Mouse (Mus musculus): ENCODE data around the gene Lmf1. TPM values are rescaled to one million over a fixed set of nuclear protein-coding genes. Genes with fewer than 3 reads are reported as not detected.

The Lmf1 gene
- polyA plus RNA-seq, 1 experiment from 2014 or later: 18.8 TPM

- DNase-seq (ENCODE audit: low spot score) (peak; percentile 39), ATAC-seq (peak; percentile 48; the same call in 1 of the 2 replicates)
- Histone ChIP-seq H3K27me3 (replicated peaks; ENCODE audit: control insufficient read depth, insufficient read depth, low read length) (no peaks in the 10 kb centered on the region), H3K27ac (ENCODE audit: low read depth, low read length) (0 out of 2 replicates have a peak overlapping the region, but pooled peaks have one; percentile 33), H3K4me3 (ENCODE audit: low read depth, low read length) (no peak overlapping the region), H3K4me2 (ENCODE audit: low read length) (no peak overlapping the region), H3K4me1 (ENCODE audit: control insufficient read depth, insufficient read depth, low read length) (peaks cover 10% of the 10 kb centered on the region), H3K9me3 (replicated peaks; ENCODE audit: control insufficient read depth, low read length) (no peaks in the 10 kb centered on the region), H3K9ac (ENCODE audit: low read length) (no peak overlapping the region), H3K36me3 (ENCODE audit: control insufficient read depth, insufficient read depth, low read length) (no peaks in the 10 kb centered on the region)
- WGBS: 63% methylated on average over 7 of the region's 7 CpGs
These were observed 89.7 kb downstream of the Lmf1 start for GRCm38 (mm10) chr17:25668481-25669055.

- DNase-seq (ENCODE audit: low spot score) (no peak), ATAC-seq (no peak)
- H3K9ac ChIP-seq (ENCODE audit: low read length): no peak overlapping the region
- H3K4me2 ChIP-seq (ENCODE audit: low read length): no peak overlapping the region
- peaks cover 9% of the 10 kb centered on the region for H3K4me1 ChIP-seq (ENCODE audit: control insufficient read depth, insufficient read depth, low read length)
- no peak overlapping the region for H3K4me3 ChIP-seq (ENCODE audit: low read depth, low read length)
- no peaks in the 10 kb centered on the region for H3K36me3 ChIP-seq (ENCODE audit: control insufficient read depth, insufficient read depth, low read length)
- H3K9me3 ChIP-seq (replicated peaks; ENCODE audit: control insufficient read depth, low read length): no peaks in the 10 kb centered on the region
- no peak overlapping the region for H3K27ac ChIP-seq (ENCODE audit: low read depth, low read length)
- H3K27me3 ChIP-seq (replicated peaks; ENCODE audit: control insufficient read depth, insufficient read depth, low read length): no peaks in the 10 kb centered on the region
These were observed 94.1 kb downstream of the Lmf1 start for GRCm38 (mm10) chr17:25672982-25673381.

GRCm38 (mm10) chr17:25677969-25678368 is 99.1 kb downstream of the Lmf1 start:
- Histone ChIP-seq H3K27ac (ENCODE audit: low read depth, low read length) (no peak overlapping the region), H3K9me3 (replicated peaks; ENCODE audit: control insufficient read depth, low read length) (no peaks in the 10 kb centered on the region), H3K27me3 (replicated peaks; ENCODE audit: control insufficient read depth, insufficient read depth, low read length) (no peaks in the 10 kb centered on the region), H3K4me1 (ENCODE audit: control insufficient read depth, insufficient read depth, low read length) (peaks cover 14% of the 10 kb centered on the region), H3K4me2 (ENCODE audit: low read length) (no peak overlapping the region), H3K36me3 (ENCODE audit: control insufficient read depth, insufficient read depth, low read length) (no peaks in the 10 kb centered on the region), H3K9ac (ENCODE audit: low read length) (no peak overlapping the region), H3K4me3 (ENCODE audit: low read depth, low read length) (no peak overlapping the region)
- WGBS: 48% methylated on average over 6 of the region's 6 CpGs
- no peak for ATAC-seq
- no peak for DNase-seq (ENCODE audit: low spot score)

- Histone ChIP-seq H3K9ac (ENCODE audit: low read length) (peak overlapping the region; percentile 13; the same call in 1 of the 2 replicates), H3K36me3 (ENCODE audit: control insufficient read depth, insufficient read depth, low read length) (no peaks in the 10 kb centered on the region), H3K27ac (ENCODE audit: low read depth, low read length) (no peak overlapping the region), H3K9me3 (replicated peaks; ENCODE audit: control insufficient read depth, low read length) (no peaks in the 10 kb centered on the region), H3K4me1 (ENCODE audit: control insufficient read depth, insufficient read depth, low read length) (peaks cover 14% of the 10 kb centered on the region), H3K4me2 (ENCODE audit: low read length) (peak overlapping the region; percentile 12; the same call in 1 of the 2 replicates), H3K27me3 (replicated peaks; ENCODE audit: control insufficient read depth, insufficient read depth, low read length) (no peaks in the 10 kb centered on the region), H3K4me3 (ENCODE audit: low read depth, low read length) (no peak overlapping the region)
- DNase-seq (ENCODE audit: low spot score) (peak; percentile 59), ATAC-seq (peak; percentile 57)
- 2% methylated on average over 5 of the region's 5 CpGs for whole genome bisulfite sequencing
These were observed 100.9 kb downstream of the Lmf1 start for GRCm38 (mm10) chr17:25679818-25680217.

GRCm38 (mm10) chr17:25681636-25682035 is 102.8 kb downstream of the Lmf1 start:
- no peak overlapping the region for H3K4me3 ChIP-seq (ENCODE audit: low read depth, low read length)
- no peak overlapping the region for H3K9ac ChIP-seq (ENCODE audit: low read length)
- no peaks in the 10 kb centered on the region for H3K27me3 ChIP-seq (replicated peaks; ENCODE audit: control insufficient read depth, insufficient read depth, low read length)
- H3K9me3 ChIP-seq (replicated peaks; ENCODE audit: control insufficient read depth, low read length): no peaks in the 10 kb centered on the region
- H3K4me2 ChIP-seq (ENCODE audit: low read length): no peak overlapping the region
- no peak overlapping the region for H3K27ac ChIP-seq (ENCODE audit: low read depth, low read length)
- H3K36me3 ChIP-seq (ENCODE audit: control insufficient read depth, insufficient read depth, low read length): no peaks in the 10 kb centered on the region
- 82% methylated on average over 4 of the region's 4 CpGs for WGBS
- ATAC-seq (no peak), DNase-seq (ENCODE audit: low spot score) (no peak)
- H3K4me1 ChIP-seq (ENCODE audit: control insufficient read depth, insufficient read depth, low read length): peaks cover 14% of the 10 kb centered on the region

GRCm38 (mm10) chr17:25686323-25686722 is 107.4 kb downstream of the Lmf1 start:
- H3K9me3 ChIP-seq (replicated peaks; ENCODE audit: control insufficient read depth, low read length): no peaks in the 10 kb centered on the region
- no peaks in the 10 kb centered on the region; the same call in 1 of the 2 replicates for H3K4me1 ChIP-seq (ENCODE audit: control insufficient read depth, insufficient read depth, low read length)
- H3K4me3 ChIP-seq (ENCODE audit: low read depth, low read length): no peak overlapping the region
- H3K9ac ChIP-seq (ENCODE audit: low read length): no peak overlapping the region
- H3K4me2 ChIP-seq (ENCODE audit: low read length): no peak overlapping the region
- H3K27me3 ChIP-seq (replicated peaks; ENCODE audit: control insufficient read depth, insufficient read depth, low read length): no peaks in the 10 kb centered on the region
- ATAC-seq (no peak), DNase-seq (ENCODE audit: low spot score) (peak; percentile 52)
- H3K27ac ChIP-seq (ENCODE audit: low read depth, low read length): no peak overlapping the region
- no peaks in the 10 kb centered on the region for H3K36me3 ChIP-seq (ENCODE audit: control insufficient read depth, insufficient read depth, low read length)
- WGBS: 46% methylated on average over 7 of the region's 7 CpGs

- no peak overlapping the region for H3K4me2 ChIP-seq (ENCODE audit: low read length)
- ATAC-seq (no peak), DNase-seq (ENCODE audit: low spot score) (no peak)
- H3K36me3 ChIP-seq (ENCODE audit: control insufficient read depth, insufficient read depth, low read length): no peaks in the 10 kb centered on the region
- no peak overlapping the region for H3K27ac ChIP-seq (ENCODE audit: low read depth, low read length)
- H3K9me3 ChIP-seq (replicated peaks; ENCODE audit: control insufficient read depth, low read length): no peaks in the 10 kb centered on the region
- 70% methylated on average over 4 of the region's 4 CpGs for WGBS
- H3K9ac ChIP-seq (ENCODE audit: low read length): no peak overlapping the region
- H3K27me3 ChIP-seq (replicated peaks; ENCODE audit: control insufficient read depth, insufficient read depth, low read length): no peaks in the 10 kb centered on the region
- no peak overlapping the region for H3K4me3 ChIP-seq (ENCODE audit: low read depth, low read length)
- no peaks in the 10 kb centered on the region; the same call in 1 of the 2 replicates for H3K4me1 ChIP-seq (ENCODE audit: control insufficient read depth, insufficient read depth, low read length)
These were observed 110.0 kb downstream of the Lmf1 start for GRCm38 (mm10) chr17:25688922-25689321.

GRCm38 (mm10) chr17:25696263-25696662 is 117.4 kb downstream of the Lmf1 start:
- H3K4me3 ChIP-seq (ENCODE audit: low read depth, low read length): no peak overlapping the region
- ATAC-seq (no peak), DNase-seq (ENCODE audit: low spot score) (no peak)
- no peaks in the 10 kb centered on the region for H3K4me1 ChIP-seq (ENCODE audit: control insufficient read depth, insufficient read depth, low read length)
- no peaks in the 10 kb centered on the region for H3K9me3 ChIP-seq (replicated peaks; ENCODE audit: control insufficient read depth, low read length)
- H3K9ac ChIP-seq (ENCODE audit: low read length): no peak overlapping the region
- no peak overlapping the region for H3K4me2 ChIP-seq (ENCODE audit: low read length)
- H3K36me3 ChIP-seq (ENCODE audit: control insufficient read depth, insufficient read depth, low read length): no peaks in the 10 kb centered on the region
- 50% methylated on average over 1 of the region's 1 CpGs for WGBS
- H3K27me3 ChIP-seq (replicated peaks; ENCODE audit: control insufficient read depth, insufficient read depth, low read length): no peaks in the 10 kb centered on the region
- H3K27ac ChIP-seq (ENCODE audit: low read depth, low read length): no peak overlapping the region

GRCm38 (mm10) chr17:25698446-25698845 is 119.6 kb downstream of the Lmf1 start:
- Histone ChIP-seq H3K4me1 (ENCODE audit: control insufficient read depth, insufficient read depth, low read length) (no peaks in the 10 kb centered on the region), H3K4me2 (ENCODE audit: low read length) (no peak overlapping the region), H3K36me3 (ENCODE audit: control insufficient read depth, insufficient read depth, low read length) (no peaks in the 10 kb centered on the region), H3K27ac (ENCODE audit: low read depth, low read length) (no peak overlapping the region), H3K4me3 (ENCODE audit: low read depth, low read length) (no peak overlapping the region), H3K27me3 (replicated peaks; ENCODE audit: control insufficient read depth, insufficient read depth, low read length) (no peaks in the 10 kb centered on the region), H3K9me3 (replicated peaks; ENCODE audit: control insufficient read depth, low read length) (no peaks in the 10 kb centered on the region), H3K9ac (ENCODE audit: low read length) (no peak overlapping the region)
- DNase-seq (ENCODE audit: low spot score) (peak; percentile 91), ATAC-seq (peak; percentile 57; the same call in 1 of the 2 replicates)
- 9% methylated on average over 7 of the region's 7 CpGs for WGBS

Data from forebrain, embryonic 14.5 days (tissue).